Mouse (Mus musculus): ENCODE measurements at regions not wholly inside any gene's neighbourhood (a gene's known extent, or its start where the extent isn't known, plus 50 kb on each side); places are given as distances from the start of the nearest gene placed in this dataset.

GRCm38 (mm10) chr4:152633896-152634295, 156.2 kb upstream of the Kcnab2 start:
- Histone ChIP-seq H3K27ac (ENCODE audit: low read length) (no peak overlapping the region), H3K9me3 (ENCODE audit: control insufficient read depth, low read length) (no peaks in the 10 kb centered on the region), H3K27me3 (ENCODE audit: control insufficient read depth, insufficient read depth, low read depth, low read length) (no peaks in the 10 kb centered on the region), H3K4me2 (ENCODE audit: low read depth, low read length) (no peak overlapping the region), H3K4me3 (ENCODE audit: low read length) (no peak overlapping the region), H3K36me3 (ENCODE audit: control insufficient read depth, insufficient read depth, low read length) (no peaks in the 10 kb centered on the region), H3K9ac (ENCODE audit: low read length) (no peak overlapping the region), H3K4me1 (replicated peaks; ENCODE audit: control insufficient read depth, insufficient read depth, low read length) (no peaks in the 10 kb centered on the region)
- WGBS: 15% methylated on average over 6 of the region's 6 CpGs
- ATAC-seq (ENCODE audit: low read depth): no peak

- Histone ChIP-seq H3K4me1 (replicated peaks; ENCODE audit: control insufficient read depth, insufficient read depth, low read length) (no peaks in the 10 kb centered on the region), H3K4me2 (ENCODE audit: low read depth, low read length) (no peak overlapping the region), H3K36me3 (ENCODE audit: control insufficient read depth, insufficient read depth, low read length) (no peaks in the 10 kb centered on the region), H3K9me3 (ENCODE audit: control insufficient read depth, low read length) (no peaks in the 10 kb centered on the region), H3K27me3 (ENCODE audit: control insufficient read depth, insufficient read depth, low read depth, low read length) (no peaks in the 10 kb centered on the region), H3K4me3 (ENCODE audit: low read length) (no peak overlapping the region), H3K9ac (ENCODE audit: low read length) (no peak overlapping the region), H3K27ac (ENCODE audit: low read length) (no peak overlapping the region)
- no peak for ATAC-seq (ENCODE audit: low read depth)
- WGBS: 74% methylated on average over 4 of the region's 4 CpGs
These were observed 150.4 kb upstream of the Kcnab2 start for GRCm38 (mm10) chr4:152628111-152628510.

GRCm38 (mm10) chr4:152625032-152626003, 147.6 kb upstream of the Kcnab2 start:
- Histone ChIP-seq H3K4me1 (replicated peaks; ENCODE audit: control insufficient read depth, insufficient read depth, low read length) (no peaks in the 10 kb centered on the region), H3K4me2 (ENCODE audit: low read depth, low read length) (no peak overlapping the region), H3K36me3 (ENCODE audit: control insufficient read depth, insufficient read depth, low read length) (no peaks in the 10 kb centered on the region), H3K9me3 (ENCODE audit: control insufficient read depth, low read length) (no peaks in the 10 kb centered on the region), H3K27ac (ENCODE audit: low read length) (no peak overlapping the region), H3K9ac (ENCODE audit: low read length) (no peak overlapping the region), H3K27me3 (ENCODE audit: control insufficient read depth, insufficient read depth, low read depth, low read length) (no peaks in the 10 kb centered on the region), H3K4me3 (ENCODE audit: low read length) (no peak overlapping the region)
- 4% methylated on average over 22 of the region's 22 CpGs for WGBS
- peak; percentile 66 for ATAC-seq (ENCODE audit: low read depth)

GRCm38 (mm10) chr4:152622022-152622777, 144.5 kb upstream of the Kcnab2 start:
- WGBS: 58% methylated on average over 9 of the region's 9 CpGs
- Histone ChIP-seq H3K36me3 (ENCODE audit: control insufficient read depth, insufficient read depth, low read length) (no peaks in the 10 kb centered on the region), H3K27me3 (ENCODE audit: control insufficient read depth, insufficient read depth, low read depth, low read length) (no peaks in the 10 kb centered on the region), H3K4me1 (replicated peaks; ENCODE audit: control insufficient read depth, insufficient read depth, low read length) (no peaks in the 10 kb centered on the region), H3K4me3 (ENCODE audit: low read length) (no peak overlapping the region), H3K9me3 (ENCODE audit: control insufficient read depth, low read length) (no peaks in the 10 kb centered on the region), H3K27ac (ENCODE audit: low read length) (no peak overlapping the region), H3K4me2 (ENCODE audit: low read depth, low read length) (no peak overlapping the region), H3K9ac (ENCODE audit: low read length) (no peak overlapping the region)
- ATAC-seq (ENCODE audit: low read depth): no peak

GRCm38 (mm10) chr4:152617636-152618035, 140.0 kb upstream of the Kcnab2 start:
- Histone ChIP-seq H3K27me3 (ENCODE audit: control insufficient read depth, insufficient read depth, low read depth, low read length) (no peaks in the 10 kb centered on the region), H3K36me3 (ENCODE audit: control insufficient read depth, insufficient read depth, low read length) (no peaks in the 10 kb centered on the region), H3K9ac (ENCODE audit: low read length) (no peak overlapping the region), H3K4me3 (ENCODE audit: low read length) (no peak overlapping the region), H3K27ac (ENCODE audit: low read length) (no peak overlapping the region), H3K4me2 (ENCODE audit: low read depth, low read length) (no peak overlapping the region), H3K9me3 (ENCODE audit: control insufficient read depth, low read length) (no peaks in the 10 kb centered on the region), H3K4me1 (replicated peaks; ENCODE audit: control insufficient read depth, insufficient read depth, low read length) (no peaks in the 10 kb centered on the region)
- WGBS: 30% methylated on average over 3 of the region's 3 CpGs
- ATAC-seq (ENCODE audit: low read depth): no peak

- H3K9ac ChIP-seq (ENCODE audit: low read length): no peak overlapping the region
- H3K27me3 ChIP-seq (ENCODE audit: control insufficient read depth, insufficient read depth, low read depth, low read length): no peaks in the 10 kb centered on the region
- WGBS: 88% methylated on average over 2 of the region's 2 CpGs
- no peak overlapping the region for H3K4me3 ChIP-seq (ENCODE audit: low read length)
- H3K36me3 ChIP-seq (ENCODE audit: control insufficient read depth, insufficient read depth, low read length): no peaks in the 10 kb centered on the region
- no peaks in the 10 kb centered on the region for H3K9me3 ChIP-seq (ENCODE audit: control insufficient read depth, low read length)
- ATAC-seq (ENCODE audit: low read depth): no peak
- H3K4me1 ChIP-seq (replicated peaks; ENCODE audit: control insufficient read depth, insufficient read depth, low read length): no peaks in the 10 kb centered on the region
- H3K27ac ChIP-seq (ENCODE audit: low read length): no peak overlapping the region
- H3K4me2 ChIP-seq (ENCODE audit: low read depth, low read length): no peak overlapping the region
These were observed 137.5 kb upstream of the Kcnab2 start for GRCm38 (mm10) chr4:152615155-152615554.

GRCm38 (mm10) chr4:152614356-152615100, 136.9 kb upstream of the Kcnab2 start:
- H3K9ac ChIP-seq (ENCODE audit: low read length): no peak overlapping the region
- no peak overlapping the region for H3K4me2 ChIP-seq (ENCODE audit: low read depth, low read length)
- H3K9me3 ChIP-seq (ENCODE audit: control insufficient read depth, low read length): no peaks in the 10 kb centered on the region
- H3K4me3 ChIP-seq (ENCODE audit: low read length): no peak overlapping the region
- H3K36me3 ChIP-seq (ENCODE audit: control insufficient read depth, insufficient read depth, low read length): no peaks in the 10 kb centered on the region
- H3K4me1 ChIP-seq (replicated peaks; ENCODE audit: control insufficient read depth, insufficient read depth, low read length): no peaks in the 10 kb centered on the region
- no peaks in the 10 kb centered on the region for H3K27me3 ChIP-seq (ENCODE audit: control insufficient read depth, insufficient read depth, low read depth, low read length)
- ATAC-seq (ENCODE audit: low read depth): no peak
- WGBS: 77% methylated on average over 13 of the region's 13 CpGs
- no peak overlapping the region for H3K27ac ChIP-seq (ENCODE audit: low read length)
